Mouse (Mus musculus) hindbrain, embryonic 13.5 days (tissue): ENCODE data around the gene Trnp1. TPM values are rescaled to one million over a fixed set of nuclear protein-coding genes. Genes with fewer than 3 reads are reported as not detected.

Experiments
- ATAC-seq: fragments of 200-750 bp; cut with Nextera tagmentation; 2 replicates; pipeline ENCODE4 v1.8.0; 2017; ENCODE audit warnings: moderate TSS enrichment; ENCODE audit not compliant: low FRiP score
- H3K27ac ChIP-seq: fragments of 300-500 bp; sonication (generic); 2 replicates; pipeline ENCODE4 v1.5.1; 2015; ENCODE audit warnings: inconsistent platforms, mild to moderate bottlenecking, moderate library complexity
- H3K27me3 ChIP-seq: fragments of 300-500 bp; sonication (generic); 2 replicates; pipeline ENCODE4 v1.6.1; 2015; ENCODE audit warnings: mild to moderate bottlenecking, inconsistent platforms
- H3K36me3 ChIP-seq: fragments of 300-500 bp; sonication (generic); 2 replicates; pipeline ENCODE4 v1.6.1; 2015; ENCODE audit warnings: mild to moderate bottlenecking, inconsistent platforms
- H3K4me1 ChIP-seq: fragments of 300-500 bp; sonication (generic); replicated peaks from 2 replicates; pipeline ENCODE4 v1.6.1; 2015; ENCODE audit warnings: inconsistent platforms
- H3K4me2 ChIP-seq: fragments of 300-500 bp; sonication (generic); 2 replicates; pipeline ENCODE4 v1.6.1; 2015; ENCODE audit warnings: inconsistent platforms, mild to moderate bottlenecking, moderate library complexity
- H3K4me3 ChIP-seq: fragments of 300-500 bp; sonication (generic); 2 replicates; pipeline ENCODE4 v1.5.1; 2015; ENCODE audit warnings: mild to moderate bottlenecking, inconsistent platforms
- H3K9ac ChIP-seq: fragments of 300-500 bp; sonication (generic); 2 replicates; pipeline ENCODE4 v1.6.1; 2015; ENCODE audit warnings: mild to moderate bottlenecking, inconsistent platforms
- H3K9me3 ChIP-seq: fragments of 300-500 bp; sonication (generic); 2 replicates; pipeline ENCODE4 v1.6.1; 2016; ENCODE audit warnings: inconsistent platforms
- WGBS: fragments of 180-500 bp; shearing (Covaris S2); methylation state at CpG from one replicate; pipeline ENCODE4 v1.1.7; 2015; 5-methylcytosine and 5-hydroxymethylcytosine counted together
- polyA plus RNA-seq: library from polyadenylated mRNA; unstranded; fragments of >200 nt; fragmentation: Nextera tagmentation; extraction: Ambion mirVana; gene quantifications from 2 replicates; pipeline ENCODE4 v1.2.1, GENCODE M21; 2015

Trnp1 gene
- polyA plus RNA-seq, 1 experiment from 2014 or later, result 3.9 TPM

- 75% methylated on average over 11 of the region's 11 CpGs for WGBS
- Histone ChIP-seq H3K9me3 (no peaks in the 10 kb centered on the region), H3K27ac (no peak overlapping the region), H3K36me3 (no peaks in the 10 kb centered on the region), H3K4me1 (peaks cover 9% of the 10 kb centered on the region), H3K9ac (no peak overlapping the region), H3K4me2 (no peak overlapping the region), H3K27me3 (0 out of 2 replicates have a peak, but pooled peaks cover 6% of the 10 kb centered on the region), H3K4me3 (no peak overlapping the region)
- ATAC-seq, result no peak
Measured at GRCm38 (mm10) chr4:133447967-133448366, 50.4 kb downstream of the Trnp1 start.

- Histone ChIP-seq H3K4me2 (no peak overlapping the region), H3K27ac (no peak overlapping the region), H3K4me1 (peaks cover 9% of the 10 kb centered on the region), H3K9ac (no peak overlapping the region), H3K9me3 (no peaks in the 10 kb centered on the region), H3K36me3 (no peaks in the 10 kb centered on the region), H3K4me3 (no peak overlapping the region), H3K27me3 (0 out of 2 replicates have a peak, but pooled peaks cover 6% of the 10 kb centered on the region)
- no peak for ATAC-seq
- 69% methylated on average over 5 of the region's 5 CpGs for WGBS
Measured at GRCm38 (mm10) chr4:133447366-133447765, 51.0 kb downstream of the Trnp1 start.

GRCm38 (mm10) chr4:133445727-133446126 lies 52.6 kb downstream of the Trnp1 start:
- H3K36me3 ChIP-seq, result no peaks in the 10 kb centered on the region
- no peak for ATAC-seq
- H3K4me2 ChIP-seq, result no peak overlapping the region

DNA sequence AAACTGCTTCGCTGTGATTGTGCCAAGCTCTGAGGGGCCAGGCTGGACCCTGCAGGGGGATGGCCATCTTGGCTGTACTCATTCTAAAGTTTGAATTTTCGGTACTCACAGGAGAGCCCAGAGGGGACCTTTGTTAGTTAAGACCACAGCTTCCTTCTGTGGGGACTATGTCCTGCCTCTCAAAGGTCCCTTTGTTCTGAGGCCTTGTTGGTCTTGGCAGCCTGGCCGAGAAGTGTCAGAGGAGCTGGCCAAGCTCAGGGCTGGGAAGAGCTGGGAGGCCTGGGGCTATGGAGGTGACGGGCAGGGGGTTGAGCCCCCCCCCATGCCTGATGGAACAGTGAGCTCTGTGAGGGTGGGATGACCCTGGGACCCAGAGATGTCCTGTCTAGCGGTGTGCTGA lies 55.3 kb downstream of the Trnp1 start:
- H3K4me3 ChIP-seq, result no peak overlapping the region
- no peaks in the 10 kb centered on the region for H3K9me3 ChIP-seq
- 43% methylated on average over 5 of the region's 5 CpGs for WGBS
- H3K27me3 ChIP-seq, result 0 out of 2 replicates have a peak, but pooled peaks cover 6% of the 10 kb centered on the region
- H3K9ac ChIP-seq, result no peak overlapping the region
- H3K4me2 ChIP-seq, result no peak overlapping the region
- peaks cover 23% of the 10 kb centered on the region for H3K4me1 ChIP-seq
- no peaks in the 10 kb centered on the region for H3K36me3 ChIP-seq
- no peak for ATAC-seq
- peak overlapping the region; percentile 64 for H3K27ac ChIP-seq

More at GRCm38 (mm10) chr4:133445727-133446126, 52.6 kb downstream of the Trnp1 start:
- H3K4me3 ChIP-seq, result no peak overlapping the region
- peaks cover 12% of the 10 kb centered on the region for H3K4me1 ChIP-seq
- no peak overlapping the region for H3K9ac ChIP-seq
- 0 out of 2 replicates have a peak, but pooled peaks cover 6% of the 10 kb centered on the region for H3K27me3 ChIP-seq
- H3K9me3 ChIP-seq, result no peaks in the 10 kb centered on the region
- WGBS, result 92% methylated on average over 5 of the region's 5 CpGs
- H3K27ac ChIP-seq, result no peak overlapping the region

DNA sequence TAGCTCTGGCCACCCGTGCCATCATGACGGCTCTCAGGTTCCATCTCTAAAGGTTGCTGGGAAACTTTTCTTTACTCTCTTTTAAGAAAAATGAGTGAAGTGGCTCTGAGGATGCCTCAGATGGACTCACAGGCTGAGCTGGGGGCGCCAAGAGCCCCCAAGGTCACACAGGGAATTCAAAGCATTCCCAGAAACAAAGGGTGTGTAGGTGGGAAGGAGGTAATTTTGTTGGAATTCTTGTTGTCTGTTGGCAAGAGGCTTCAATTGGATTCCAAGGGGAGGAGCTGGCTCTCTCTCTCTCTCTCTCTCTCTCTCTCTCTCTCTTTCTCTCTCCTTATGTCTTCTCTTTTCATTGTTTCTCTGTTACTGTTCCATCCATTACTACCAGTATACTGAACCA lies 56.2 kb downstream of the Trnp1 start:
- WGBS, result 24% methylated on average over 3 of the region's 3 CpGs
- H3K9me3 ChIP-seq, result no peaks in the 10 kb centered on the region
- H3K27me3 ChIP-seq, result 0 out of 2 replicates have a peak, but pooled peaks cover 6% of the 10 kb centered on the region
- H3K36me3 ChIP-seq, result no peaks in the 10 kb centered on the region
- H3K4me3 ChIP-seq, result no peak overlapping the region
- H3K9ac ChIP-seq, result no peak overlapping the region
- H3K27ac ChIP-seq, result no peak overlapping the region
- H3K4me2 ChIP-seq, result no peak overlapping the region
- ATAC-seq, result no peak
- H3K4me1 ChIP-seq, result peaks cover 23% of the 10 kb centered on the region

Other genes with a start within 250 kb of the Trnp1 start
- 0.41 and 0.69 TPM in 2 replicates for gene Sytl1, start 235.4 kb downstream of the Trnp1 start, polyA plus RNA-seq
- gene Tmem222, start 220.8 kb downstream of the Trnp1 start, polyA plus RNA-seq, result 101 and 102 TPM in 2 replicates
- gene Wdtc1, start 145.1 kb downstream of the Trnp1 start, polyA plus RNA-seq, result 18.4 and 21.3 TPM in 2 replicates
- 6.7 and 7.5 TPM in 2 replicates for gene Slc9a1, start 128.8 kb downstream of the Trnp1 start, polyA plus RNA-seq
- 0.13 and 0.30 TPM in 2 replicates for gene Tent5b, start 18.4 kb downstream of the Trnp1 start, polyA plus RNA-seq
- 0.30 and 0.39 TPM in 2 replicates for gene Kdf1, start 20.4 kb upstream of the Trnp1 start, polyA plus RNA-seq
- gene Nudc, start 47.4 kb upstream of the Trnp1 start, polyA plus RNA-seq, result 256 and 265 TPM in 2 replicates
- not detected in 2 replicates for gene Nr0b2, start 54.8 kb upstream of the Trnp1 start, polyA plus RNA-seq
- 6.7 and 8.3 TPM in 2 replicates for gene Gpatch3, start 76.2 kb upstream of the Trnp1 start, polyA plus RNA-seq
- 17.7 and 22.2 TPM in 2 replicates for gene Gpn2, start 85.8 kb upstream of the Trnp1 start, polyA plus RNA-seq
- gene Sfn, start 103.6 kb upstream of the Trnp1 start, polyA plus RNA-seq, result 2.8 and 4.1 TPM in 2 replicates
- 3.4 and 4.4 TPM in 2 replicates for gene Zdhhc18, start 151.6 kb upstream of the Trnp1 start, polyA plus RNA-seq
- 13.4 and 14.1 TPM in 2 replicates for gene Pigv, start 174.1 kb upstream of the Trnp1 start, polyA plus RNA-seq